Mouse (Mus musculus) thymus, postnatal 36 days (tissue): ENCODE data around the gene Rab9b.

Experiments used
- DNase-seq, 2 experiments: peaks; one replicate each; pipeline ENCODE4 v3.0.0; 2022; ENCODE audit warnings: mixed read lengths in 2 of 2

The Rab9b gene

GRCm38 (mm10) chrX:136868061-136869040 lies at the start of gene Rab9b:
TSS of gene Rab9b (minus strand) at chrX:136868755.
- DNase-seq, result peak in 1 of 2 experiments; percentile 3

DNA sequence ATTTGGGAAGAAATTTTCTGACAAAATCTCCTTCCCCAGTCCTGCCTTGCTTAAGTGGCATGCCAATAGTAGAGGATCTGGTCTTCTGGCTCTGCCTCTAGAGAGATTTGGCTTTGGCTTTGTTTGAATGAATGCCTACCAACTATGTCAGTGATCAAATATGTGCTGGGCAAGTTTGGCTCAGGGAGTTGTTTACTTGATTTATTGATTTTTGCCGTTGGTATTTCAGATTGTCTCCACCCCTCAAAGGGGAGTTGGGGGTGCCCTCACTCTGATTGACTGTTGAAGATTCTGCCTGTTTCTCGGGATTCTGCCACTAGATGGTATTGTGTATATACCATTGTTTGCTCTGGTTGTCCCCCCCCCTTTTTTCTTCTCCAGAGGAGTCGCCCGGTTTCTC lies 35.8 kb upstream of the Rab9b start:
- no peak for DNase-seq

GRCm38 (mm10) chrX:136895757-136896156 lies 27.2 kb upstream of the Rab9b start:
- no peak for DNase-seq

GRCm38 (mm10) chrX:136850300-136850699 lies 18.3 kb downstream of the Rab9b start:
- no peak for DNase-seq

DNA sequence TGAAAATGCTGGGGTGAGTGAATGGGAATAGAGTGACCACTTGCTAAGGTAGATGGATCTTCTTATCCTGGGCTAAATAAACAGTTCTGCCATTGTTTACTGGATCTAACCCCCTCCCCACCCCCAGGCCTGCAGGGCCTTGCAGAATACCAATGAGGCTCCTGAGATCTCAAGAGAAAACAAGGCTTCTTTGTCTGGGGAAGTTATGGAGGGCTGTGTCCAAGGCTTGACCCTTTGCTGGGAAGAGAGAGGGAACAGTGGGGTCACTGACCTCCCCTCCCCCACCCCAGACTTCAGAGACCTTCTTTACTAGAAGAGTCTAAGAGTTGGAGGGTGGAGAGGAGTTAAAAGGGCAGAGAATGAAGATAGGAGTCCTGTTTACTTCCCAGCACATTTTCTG lies 39.9 kb downstream of the Rab9b start:
- no peak for DNase-seq

DNA sequence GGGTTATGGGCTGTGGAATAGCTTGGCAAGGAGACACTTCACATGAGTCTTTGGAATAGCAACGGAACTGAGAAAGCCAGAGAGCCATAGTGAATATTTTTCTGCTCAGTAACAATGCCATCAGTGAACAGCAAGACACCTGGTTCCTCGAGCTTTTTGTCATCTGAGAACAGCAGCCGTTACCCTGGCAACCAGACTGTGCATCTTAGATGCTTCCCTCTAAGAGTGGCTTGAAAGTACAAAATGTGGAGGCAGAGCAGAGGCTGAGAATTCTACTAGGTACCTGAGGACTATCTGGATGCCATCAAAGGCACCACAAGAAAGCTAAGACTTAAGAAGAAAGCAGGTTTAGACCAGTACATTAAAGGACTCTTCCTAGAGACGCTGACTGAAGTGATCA lies 43.5 kb downstream of the Rab9b start:
- no peak for DNase-seq

DNA sequence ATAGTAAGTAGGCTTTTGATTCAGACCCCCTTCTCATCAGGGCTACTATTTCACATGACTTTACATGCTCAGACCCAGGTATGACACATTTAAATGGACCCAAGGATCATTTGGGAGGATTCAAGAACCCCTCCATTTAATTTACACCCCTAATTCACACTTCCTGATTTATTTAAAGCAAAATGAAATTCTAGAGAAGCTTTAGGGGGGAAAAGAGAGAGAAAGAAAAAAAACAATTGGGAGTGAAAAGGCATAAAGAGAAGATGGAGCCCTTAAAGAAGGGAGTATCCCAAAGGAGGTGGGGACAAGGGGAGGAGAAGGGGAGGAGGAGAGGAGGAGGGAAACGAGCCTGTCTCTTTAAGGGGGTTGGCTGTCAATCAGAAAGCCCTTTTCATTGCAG lies 46.2 kb downstream of the Rab9b start, which contains the start of gene Plp1:
Gene Plp1 (plus strand): TSS at position 301 of the 400 bp plus-strand sequence.
- DNase-seq, result no peak

GRCm38 (mm10) chrX:136820250-136820649 lies 48.3 kb downstream of the Rab9b start:
- peak; percentile 49 to 50 for DNase-seq

GRCm38 (mm10) chrX:136819752-136820151 lies 48.8 kb downstream of the Rab9b start:
- no peak for DNase-seq
